Mouse (Mus musculus): ENCODE data around the gene Sct. TPM values are rescaled to one million over a fixed set of nuclear protein-coding genes. Genes with fewer than 3 reads are reported as not detected.
A peak's percentile ranks its signal among the peaks of the same experiment; 100 is the strongest.

Gene Sct
- total RNA-seq (2014; rRNA removed) (not detected in 2 replicates), polyA plus RNA-seq (2015; fragmentation: Nextera tagmentation; extraction: Ambion mirVana) (2.9 and 3.9 TPM in 2 replicates)

GRCm38 (mm10) chr7:141278766-141279590 is at the start of gene Sct:
Gene Sct (minus strand): TSS chr7:141279133.
- ATAC-seq (peak; percentile 84), DNase-seq (peak; percentile 62)
- peak within 1 kb of the TSS; percentile 99 for H3K4me2 ChIP-seq (ENCODE audit: low read depth)
- H3K4me3 ChIP-seq (ENCODE audit: low read depth, low read length) = peak within 1 kb of the TSS; percentile 45
- peak; percentile 69 for TF ChIP-seq CTCF (IDR thresholded peaks at IDR 0.05; ENCODE audit: low read depth)
- no peaks in the 10 kb centered on the region for H3K27me3 ChIP-seq (ENCODE audit: insufficient read depth, low read length)
- H3K36me3 ChIP-seq (ENCODE audit: insufficient read depth) = no peaks in the 10 kb centered on the region
- no peaks in the 10 kb centered on the region; the same call in 1 of the 2 replicates for H3K4me1 ChIP-seq (ENCODE audit: insufficient read depth)
- H3K9ac ChIP-seq = peak within 1 kb of the TSS; percentile 59
- no peak within 1 kb of the TSS for H3K27ac ChIP-seq (ENCODE audit: low read depth, low read length)
- WGBS = 3% methylated on average over 46 of the region's 46 CpGs
- no peaks in the 10 kb centered on the region for H3K9me3 ChIP-seq (ENCODE audit: low read length)

- TF ChIP-seq CTCF (IDR thresholded peaks at IDR 0.05; ENCODE audit: low read depth) = no peak
- Histone ChIP-seq H3K27me3 (ENCODE audit: insufficient read depth, low read length) (no peaks in the 10 kb centered on the region), H3K9me3 (ENCODE audit: low read length) (no peaks in the 10 kb centered on the region), H3K4me2 (ENCODE audit: low read depth) (peak overlapping the region; percentile 100), H3K27ac (ENCODE audit: low read depth, low read length) (peak overlapping the region; percentile 100), H3K9ac (peak overlapping the region; percentile 98), H3K4me1 (ENCODE audit: insufficient read depth) (peaks cover 22% of the 10 kb centered on the region), H3K36me3 (ENCODE audit: insufficient read depth) (peaks cover 14% of the 10 kb centered on the region), H3K4me3 (ENCODE audit: low read depth, low read length) (peak overlapping the region; percentile 70)
- DNase-seq (no peak), ATAC-seq (peak; percentile 1; the same call in 1 of the 2 replicates)
- 13% methylated on average over 24 of the region's 24 CpGs for WGBS
These were observed 49.5 kb upstream of the Sct start for GRCm38 (mm10) chr7:141328373-141328990.

GRCm38 (mm10) chr7:141327469-141328372 is 48.8 kb upstream of the Sct start, which contains the start of the genes Deaf1 and Tmem80:
Gene Deaf1 (minus strand): TSS chr7:141327690.
Gene Tmem80 (plus strand): TSS chr7:141327739.
- H3K27ac ChIP-seq (ENCODE audit: low read depth, low read length) = peak within 1 kb of the TSS; percentile 100
- no peaks in the 10 kb centered on the region for H3K9me3 ChIP-seq (ENCODE audit: low read length)
- peaks cover 14% of the 10 kb centered on the region for H3K36me3 ChIP-seq (ENCODE audit: insufficient read depth)
- peak; percentile 96 for ATAC-seq
- DNase-seq = peak; percentile 100
- H3K27me3 ChIP-seq (ENCODE audit: insufficient read depth, low read length) = no peaks in the 10 kb centered on the region
- peak within 1 kb of the TSS; percentile 70 for H3K4me3 ChIP-seq (ENCODE audit: low read depth, low read length)
- peak within 1 kb of the TSS; percentile 98 for H3K9ac ChIP-seq
- H3K4me2 ChIP-seq (ENCODE audit: low read depth) = peak within 1 kb of the TSS; percentile 100
- under 1% methylated on average over 98 of the region's 105 CpGs for WGBS
- peaks cover 22% of the 10 kb centered on the region for H3K4me1 ChIP-seq (ENCODE audit: insufficient read depth)
- TF ChIP-seq CTCF (IDR thresholded peaks at IDR 0.05; ENCODE audit: low read depth) = no peak

GRCm38 (mm10) chr7:141326546-141327446 is 47.9 kb upstream of the Sct start:
- no peaks in the 10 kb centered on the region for H3K27me3 ChIP-seq (ENCODE audit: insufficient read depth, low read length)
- 2% methylated on average over 34 of the region's 35 CpGs for WGBS
- H3K27ac ChIP-seq (ENCODE audit: low read depth, low read length) = peak overlapping the region; percentile 100
- ATAC-seq (peak; percentile 4), DNase-seq (peak; percentile 34)
- peaks cover 23% of the 10 kb centered on the region for H3K36me3 ChIP-seq (ENCODE audit: insufficient read depth)
- H3K4me2 ChIP-seq (ENCODE audit: low read depth) = peak overlapping the region; percentile 100
- H3K9me3 ChIP-seq (ENCODE audit: low read length) = no peaks in the 10 kb centered on the region
- H3K4me3 ChIP-seq (ENCODE audit: low read depth, low read length) = peak overlapping the region; percentile 70
- peak overlapping the region; percentile 98 for H3K9ac ChIP-seq
- no peak for TF ChIP-seq CTCF (IDR thresholded peaks at IDR 0.05; ENCODE audit: low read depth)
- H3K4me1 ChIP-seq (ENCODE audit: insufficient read depth) = peaks cover 22% of the 10 kb centered on the region

GRCm38 (mm10) chr7:141324686-141325085 is 45.8 kb upstream of the Sct start:
- DNase-seq (no peak), ATAC-seq (no peak)
- Histone ChIP-seq H3K4me2 (ENCODE audit: low read depth) (0 out of 2 replicates have a peak overlapping the region, but pooled peaks have one; percentile 13), H3K9ac (peak overlapping the region; percentile 22; the same call in 1 of the 2 replicates), H3K36me3 (ENCODE audit: insufficient read depth) (peaks cover 42% of the 10 kb centered on the region), H3K4me1 (ENCODE audit: insufficient read depth) (peaks cover 22% of the 10 kb centered on the region), H3K9me3 (ENCODE audit: low read length) (no peaks in the 10 kb centered on the region), H3K27ac (ENCODE audit: low read depth, low read length) (no peak overlapping the region), H3K4me3 (ENCODE audit: low read depth, low read length) (no peak overlapping the region), H3K27me3 (ENCODE audit: insufficient read depth, low read length) (no peaks in the 10 kb centered on the region)
- 69% methylated on average over 1 of the region's 1 CpGs for WGBS
- no peak for TF ChIP-seq CTCF (IDR thresholded peaks at IDR 0.05; ENCODE audit: low read depth)
